Mouse (Mus musculus) gastrocnemius, adult 18-20 months (tissue): ENCODE data around the gene Ccdc154. TPM values are rescaled to one million over a fixed set of nuclear protein-coding genes. Genes with fewer than 3 reads are reported as not detected.
"Not testable (repeated sequence)": the region's sequence is repeated elsewhere in the genome, so short reads cannot be mapped to it uniquely, and the experiment has no call there.

Experiments
- DNase-seq: peaks from one replicate; pipeline ENCODE4 v3.0.0; 2021; ENCODE audit warnings: low spot score
- long read RNA-seq, 2 experiments: library from polyadenylated mRNA; stranded (forward); transcript quantifications; one replicate each; pipeline ENCODE4 v2.0.0; 2021
- total RNA-seq, 2 experiments: library from RNA; stranded (reverse); gene quantifications; 2 replicates each; pipeline ENCODE4 v1.2.3; 2021

The Ccdc154 gene
- total RNA-seq = not detected
- long read RNA-seq, experiment 1 = 0 reads
- long read RNA-seq, experiment 2 = 0 reads

GRCm38 (mm10) chr17:25162161-25162560, at the start of gene Ccdc154:
Ccdc154 (plus strand) TSS chr17:25162461.
- DNase-seq = no peak

GRCm38 (mm10) chr17:25114908-25115645, 47.2 kb upstream of the Ccdc154 start:
- DNase-seq = no peak

- peak; percentile 97 for DNase-seq
Measured at GRCm38 (mm10) chr17:25115664-25116432, 46.4 kb upstream of the Ccdc154 start, which contains the start of gene Telo2. Telo2 (minus strand) TSS chr17:25115967.

- no peak for DNase-seq
Measured at GRCm38 (mm10) chr17:25117263-25117662, 45.0 kb upstream of the Ccdc154 start.

- DNase-seq = no peak
Measured at GRCm38 (mm10) chr17:25120406-25120805, 41.9 kb upstream of the Ccdc154 start, which contains the start of gene Ptx4. Ptx4 (plus strand) TSS chr17:25120760.

- DNase-seq = no peak
Measured at GRCm38 (mm10) chr17:25123979-25124378, 38.3 kb upstream of the Ccdc154 start.

GRCm38 (mm10) chr17:25125442-25126060, 36.7 kb upstream of the Ccdc154 start:
- DNase-seq = not testable (repeated sequence)

- DNase-seq = no peak
Measured at GRCm38 (mm10) chr17:25127079-25127478, 35.2 kb upstream of the Ccdc154 start.

GRCm38 (mm10) chr17:25127681-25128080, 34.6 kb upstream of the Ccdc154 start:
- no peak for DNase-seq

GRCm38 (mm10) chr17:25130060-25130459, 32.2 kb upstream of the Ccdc154 start:
- DNase-seq = no peak

- peak; percentile 96 for DNase-seq
Measured at GRCm38 (mm10) chr17:25133275-25133698, 29.0 kb upstream of the Ccdc154 start, which contains the start of gene Clcn7. Clcn7 (plus strand) TSS chr17:25133391.

- no peak for DNase-seq
Measured at GRCm38 (mm10) chr17:25135622-25136021, 26.6 kb upstream of the Ccdc154 start.

GRCm38 (mm10) chr17:25138803-25139202, 23.5 kb upstream of the Ccdc154 start:
- no peak for DNase-seq

- DNase-seq = no peak
Measured at GRCm38 (mm10) chr17:25139960-25140359, 22.3 kb upstream of the Ccdc154 start.

- no peak for DNase-seq
Measured at GRCm38 (mm10) chr17:25163387-25163786, 1.1 kb downstream of the Ccdc154 start.

- no peak for DNase-seq
Measured at GRCm38 (mm10) chr17:25164770-25165169, 2.5 kb downstream of the Ccdc154 start.

- DNase-seq = no peak
Measured at GRCm38 (mm10) chr17:25165970-25166671, 3.9 kb downstream of the Ccdc154 start.

GRCm38 (mm10) chr17:25169706-25170105, 7.4 kb downstream of the Ccdc154 start:
- DNase-seq = no peak

GRCm38 (mm10) chr17:25172558-25172957, 10.3 kb downstream of the Ccdc154 start:
- no peak for DNase-seq

- DNase-seq = no peak
Measured at GRCm38 (mm10) chr17:25175411-25175810, 13.2 kb downstream of the Ccdc154 start, which contains the start of gene Gm38655. Gm38655 (minus strand) TSS chr17:25175471.

- DNase-seq = no peak
Measured at GRCm38 (mm10) chr17:25183232-25183631, 21.0 kb downstream of the Ccdc154 start.
